Mouse (Mus musculus): ENCODE results near the gene Acoxl.

The Acoxl gene

GRCm38 (mm10) chr2:127894890-127895289 is 56.2 kb downstream of the Acoxl start:
- no peak for DNase-seq (ENCODE audit: low read depth, low spot score)

- DNase-seq (ENCODE audit: low read depth, low spot score): no peak
Observed at GRCm38 (mm10) chr2:127897718-127898117, 59.0 kb downstream of the Acoxl start.

- no peak for DNase-seq (ENCODE audit: low read depth, low spot score)
Observed at GRCm38 (mm10) chr2:127904918-127905317, 66.2 kb downstream of the Acoxl start.

- DNase-seq (ENCODE audit: low read depth, low spot score): no peak
Observed at GRCm38 (mm10) chr2:127906973-127907678, 68.5 kb downstream of the Acoxl start.

- DNase-seq (ENCODE audit: low read depth, low spot score): no peak
Observed at GRCm38 (mm10) chr2:127907679-127908042, 69.0 kb downstream of the Acoxl start.

GRCm38 (mm10) chr2:127908881-127909280 is 70.2 kb downstream of the Acoxl start:
- DNase-seq (ENCODE audit: low read depth, low spot score): no peak

GRCm38 (mm10) chr2:127909790-127910189 is 71.1 kb downstream of the Acoxl start:
- no peak for DNase-seq (ENCODE audit: low read depth, low spot score)

- no peak for DNase-seq (ENCODE audit: low read depth, low spot score)
Observed at GRCm38 (mm10) chr2:127911579-127911978, 72.9 kb downstream of the Acoxl start.

- DNase-seq (ENCODE audit: low read depth, low spot score): no peak
Observed at GRCm38 (mm10) chr2:127914047-127914446, 75.4 kb downstream of the Acoxl start.

- no peak for DNase-seq (ENCODE audit: low read depth, low spot score)
Observed at GRCm38 (mm10) chr2:127916804-127917410, 78.2 kb downstream of the Acoxl start.

- no peak for DNase-seq (ENCODE audit: low read depth, low spot score)
Observed at GRCm38 (mm10) chr2:127919740-127920139, 81.1 kb downstream of the Acoxl start.

- DNase-seq (ENCODE audit: low read depth, low spot score): no peak
Observed at GRCm38 (mm10) chr2:127922036-127922901, 83.6 kb downstream of the Acoxl start.

- no peak for DNase-seq (ENCODE audit: low read depth, low spot score)
Observed at GRCm38 (mm10) chr2:127923077-127923680, 84.5 kb downstream of the Acoxl start.

GRCm38 (mm10) chr2:127926679-127927324 is 88.1 kb downstream of the Acoxl start:
- no peak for DNase-seq (ENCODE audit: low read depth, low spot score)

- no peak for DNase-seq (ENCODE audit: low read depth, low spot score)
Observed at GRCm38 (mm10) chr2:127927452-127928273, 89.0 kb downstream of the Acoxl start.

- no peak for DNase-seq (ENCODE audit: low read depth, low spot score)
Observed at GRCm38 (mm10) chr2:127928279-127928678, 89.6 kb downstream of the Acoxl start.

- DNase-seq (ENCODE audit: low read depth, low spot score): no peak
Observed at GRCm38 (mm10) chr2:127928871-127929270, 90.2 kb downstream of the Acoxl start.

GRCm38 (mm10) chr2:127929939-127930715 is 91.5 kb downstream of the Acoxl start:
- no peak for DNase-seq (ENCODE audit: low read depth, low spot score)

GRCm38 (mm10) chr2:127931576-127931975 is 92.9 kb downstream of the Acoxl start:
- no peak for DNase-seq (ENCODE audit: low read depth, low spot score)

- DNase-seq (ENCODE audit: low read depth, low spot score): no peak
Observed at GRCm38 (mm10) chr2:127933531-127933931, 94.9 kb downstream of the Acoxl start.

Measured in embryo, embryonic 11.5 days (tissue).